Mouse (Mus musculus) stomach, embryonic 14.5 days (tissue): ENCODE data around the gene Taar2. TPM values are rescaled to one million over a fixed set of nuclear protein-coding genes. Genes with fewer than 3 reads are reported as not detected.

Source experiments
- ATAC-seq: fragments of 200-750 bp; cut with Nextera tagmentation; 2 replicates; pipeline ENCODE4 v1.8.0; 2017; ENCODE audit warnings: low read depth, moderate TSS enrichment; ENCODE audit not compliant: insufficient number of reproducible peaks, insufficient read depth, low FRiP score
- H3K27ac ChIP-seq: fragments of 300-500 bp; sonication (generic); 2 replicates; pipeline ENCODE4 v1.5.1; 2014; ENCODE audit warnings: mild to moderate bottlenecking, low read length, moderate library complexity, mixed read lengths
- H3K27me3 ChIP-seq: fragments of 300-500 bp; sonication (generic); 2 replicates; pipeline ENCODE4 v1.6.1; 2014; ENCODE audit warnings: low read length, control low read depth, mixed read lengths; ENCODE audit not compliant: control insufficient read depth, insufficient read depth
- H3K36me3 ChIP-seq: fragments of 300-500 bp; sonication (generic); 2 replicates; pipeline ENCODE4 v1.6.1; 2014; ENCODE audit warnings: mild to moderate bottlenecking, control low read depth, low read length, moderate library complexity, mixed read lengths; ENCODE audit not compliant: control insufficient read depth, insufficient read depth
- H3K4me1 ChIP-seq: fragments of 300-500 bp; sonication (generic); 2 replicates; pipeline ENCODE4 v1.6.1; 2014; ENCODE audit warnings: low read length, control low read depth, mixed read lengths; ENCODE audit not compliant: control insufficient read depth, insufficient read depth
- H3K4me2 ChIP-seq: fragments of 300-500 bp; sonication (generic); replicated peaks from 2 replicates; pipeline ENCODE4 v1.6.1; 2014; ENCODE audit warnings: low read depth, low read length, control low read depth
- H3K4me3 ChIP-seq: fragments of 300-500 bp; sonication (generic); 2 replicates; pipeline ENCODE4 v1.5.1; 2014; ENCODE audit warnings: low read depth, low read length, control low read depth
- H3K9ac ChIP-seq: fragments of 300-500 bp; sonication (generic); replicated peaks from 2 replicates; pipeline ENCODE4 v1.6.1; 2014; ENCODE audit warnings: low read depth, mild to moderate bottlenecking, control low read depth, low read length, moderate library complexity, mixed read lengths
- H3K9me3 ChIP-seq: fragments of 300-500 bp; sonication (generic); 2 replicates; pipeline ENCODE4 v1.6.1; 2016; ENCODE audit warnings: low read depth, low read length, control low read depth; ENCODE audit not compliant: control insufficient read depth
- WGBS: fragments of 180-500 bp; shearing (Covaris S2); extraction: QIAGEN DNeasy Blood & Tissue Kit; methylation state at CpG from one replicate; pipeline ENCODE4 v1.1.7; 2014; 5-methylcytosine and 5-hydroxymethylcytosine counted together
- polyA plus RNA-seq: library from polyadenylated mRNA; unstranded; fragments of >200 nt; fragmentation: Nextera tagmentation; extraction: Ambion mirVana; gene quantifications from 2 replicates; pipeline ENCODE4 v1.2.1, GENCODE M21; 2014

Gene Taar2
- polyA plus RNA-seq, 1 experiment from 2014 or later, result not detected

GRCm38 (mm10) chr10:23964921-23965610, 26.7 kb downstream of the Taar2 start:
- Histone ChIP-seq H3K4me3 (no peak overlapping the region), H3K4me2 (no peak overlapping the region), H3K9ac (no peak overlapping the region), H3K27me3 (no peaks in the 10 kb centered on the region), H3K9me3 (no peaks in the 10 kb centered on the region), H3K27ac (no peak overlapping the region), H3K4me1 (no peaks in the 10 kb centered on the region), H3K36me3 (no peaks in the 10 kb centered on the region)
- WGBS, result 81% methylated on average over 6 of the region's 6 CpGs
- no peak for ATAC-seq

- Histone ChIP-seq H3K9ac (no peak within 1 kb of the TSS), H3K4me3 (no peak within 1 kb of the TSS), H3K4me2 (no peak within 1 kb of the TSS), H3K4me1 (no peaks in the 10 kb centered on the region), H3K9me3 (no peaks in the 10 kb centered on the region), H3K27me3 (no peaks in the 10 kb centered on the region), H3K36me3 (no peaks in the 10 kb centered on the region), H3K27ac (no peak within 1 kb of the TSS)
- no peak for ATAC-seq
- WGBS, result 88% methylated on average over 11 of the region's 11 CpGs
Observed at GRCm38 (mm10) chr10:23970656-23971165, 32.3 kb downstream of the Taar2 start, which contains the start of gene Taar5. Gene Taar5 (plus strand): TSS chr10:23970706.

- H3K36me3 ChIP-seq, result no peaks in the 10 kb centered on the region
- no peaks in the 10 kb centered on the region for H3K4me1 ChIP-seq
- no peak overlapping the region for H3K9ac ChIP-seq
- no peaks in the 10 kb centered on the region for H3K9me3 ChIP-seq
- H3K4me2 ChIP-seq, result no peak overlapping the region
- H3K27me3 ChIP-seq, result no peaks in the 10 kb centered on the region
- ATAC-seq, result no peak
- WGBS, result 76% methylated on average over 5 of the region's 5 CpGs
- no peak overlapping the region for H3K27ac ChIP-seq
- no peak overlapping the region for H3K4me3 ChIP-seq
Observed at GRCm38 (mm10) chr10:23971256-23971655, 32.9 kb downstream of the Taar2 start.

- no peak for ATAC-seq
Observed at GRCm38 (mm10) chr10:23977958-23978357, 39.6 kb downstream of the Taar2 start.

GRCm38 (mm10) chr10:23978901-23979705, 40.7 kb downstream of the Taar2 start:
- H3K36me3 ChIP-seq, result no peaks in the 10 kb centered on the region
- H3K4me2 ChIP-seq, result no peak overlapping the region
- H3K27me3 ChIP-seq, result no peaks in the 10 kb centered on the region
- no peak overlapping the region for H3K4me3 ChIP-seq
- no peaks in the 10 kb centered on the region for H3K9me3 ChIP-seq
- no peaks in the 10 kb centered on the region for H3K4me1 ChIP-seq
- no peak overlapping the region for H3K27ac ChIP-seq
- 44% methylated on average over 16 of the region's 16 CpGs for WGBS
- peak; percentile 56; the same call in 1 of the 2 replicates for ATAC-seq
- H3K9ac ChIP-seq, result no peak overlapping the region

More at GRCm38 (mm10) chr10:23977958-23978357, 39.6 kb downstream of the Taar2 start:
- no peak overlapping the region for H3K9ac ChIP-seq
- H3K4me1 ChIP-seq, result no peaks in the 10 kb centered on the region
- H3K27ac ChIP-seq, result no peak overlapping the region
- WGBS, result 56% methylated on average over 4 of the region's 4 CpGs
- no peak overlapping the region for H3K4me2 ChIP-seq
- no peaks in the 10 kb centered on the region for H3K9me3 ChIP-seq
- no peaks in the 10 kb centered on the region for H3K27me3 ChIP-seq
- no peaks in the 10 kb centered on the region for H3K36me3 ChIP-seq
- H3K4me3 ChIP-seq, result no peak overlapping the region

- H3K27me3 ChIP-seq, result no peaks in the 10 kb centered on the region
- WGBS, result 71% methylated on average over 8 of the region's 8 CpGs
- ATAC-seq, result no peak
- no peak within 1 kb of the TSS for H3K4me2 ChIP-seq
- no peaks in the 10 kb centered on the region for H3K4me1 ChIP-seq
- no peaks in the 10 kb centered on the region for H3K36me3 ChIP-seq
- H3K4me3 ChIP-seq, result no peak within 1 kb of the TSS
- no peak within 1 kb of the TSS for H3K9ac ChIP-seq
- H3K9me3 ChIP-seq, result no peaks in the 10 kb centered on the region
- no peak within 1 kb of the TSS for H3K27ac ChIP-seq
Observed at GRCm38 (mm10) chr10:23985546-23985945, 47.2 kb downstream of the Taar2 start, which contains the start of gene Taar6. Gene Taar6 (minus strand): TSS chr10:23985646.

- no peaks in the 10 kb centered on the region for H3K9me3 ChIP-seq
- WGBS, result 78% methylated on average over 5 of the region's 5 CpGs
- no peak overlapping the region for H3K4me3 ChIP-seq
- H3K36me3 ChIP-seq, result no peaks in the 10 kb centered on the region
- no peaks in the 10 kb centered on the region for H3K27me3 ChIP-seq
- ATAC-seq, result no peak
- H3K9ac ChIP-seq, result no peak overlapping the region
- no peak overlapping the region for H3K4me2 ChIP-seq
- H3K27ac ChIP-seq, result no peak overlapping the region
- no peaks in the 10 kb centered on the region for H3K4me1 ChIP-seq
Observed at GRCm38 (mm10) chr10:23986419-23986818, 48.0 kb downstream of the Taar2 start.
